Mouse (Mus musculus): Measurements from ENCODE around the gene Glod5. TPM values are rescaled to one million over a fixed set of nuclear protein-coding genes. Genes with fewer than 3 reads are reported as not detected.

The Glod5 gene
- total RNA-seq, 2 experiments from 2014 or later: not detected

GRCm38 (mm10) chrX:7968226-7968625, 50.1 kb downstream of the Glod5 start:
- no peak for DNase-seq

GRCm38 (mm10) chrX:7967596-7968201, 50.6 kb downstream of the Glod5 start:
- DNase-seq: no peak

- no peak for DNase-seq
These were observed 52.1 kb downstream of the Glod5 start for GRCm38 (mm10) chrX:7966161-7966560.

GRCm38 (mm10) chrX:7963829-7964626, 54.3 kb downstream of the Glod5 start:
- no peak for DNase-seq

- no peak for DNase-seq
These were observed 59.4 kb downstream of the Glod5 start for GRCm38 (mm10) chrX:7958868-7959267.

Other genes starting within 250 kb of the Glod5 start
- gene Gripap1, start 228.7 kb downstream of the Glod5 start, total RNA-seq (2021): 10 to 100 TPM; 23.7 to 28.4 TPM
- under 1 TPM; 0.48 to 0.59 TPM for gene Kcnd1, start 196.2 kb downstream of the Glod5 start, total RNA-seq (2021)
- 10 to 100 TPM; 34.8 to 39.3 TPM for gene Otud5, start 177.1 kb downstream of the Glod5 start, total RNA-seq (2021)
- 1 to 10 TPM; 3.3 to 5.0 TPM for gene Pim2, start 140.2 kb downstream of the Glod5 start, total RNA-seq (2021)
- gene Slc35a2, start 134.5 kb downstream of the Glod5 start, total RNA-seq (2021): 10 to 100 TPM; 15.5 to 17.7 TPM
- 10 to 100 TPM; 35.0 to 37.7 TPM for gene Pqbp1, start 119.2 kb downstream of the Glod5 start, total RNA-seq (2021)
- 10 to 100 TPM; 57.3 to 61.3 TPM for gene Timm17b, start 119.1 kb downstream of the Glod5 start, total RNA-seq (2021)
- gene Gm10491, start 110.7 kb downstream of the Glod5 start, total RNA-seq (2021): not detected
- not detected for gene Gm10490, start 109.0 kb downstream of the Glod5 start, total RNA-seq (2021)
- not detected for gene Pcsk1n, start 98.7 kb downstream of the Glod5 start, total RNA-seq (2021)
- not detected for gene Eras, start 89.9 kb downstream of the Glod5 start, total RNA-seq (2021)
- gene Hdac6, start 70.6 kb downstream of the Glod5 start, total RNA-seq (2021): 10 to 100 TPM; 30.3 to 32.8 TPM
- under 1 TPM in 1 of 2 experiments, not detected in 1; 0.14 TPM for gene Gata1, start 40.4 kb downstream of the Glod5 start, total RNA-seq (2021)
- 10 to 100 TPM; 16.3 to 16.4 TPM for gene Suv39h1, start 56.3 kb upstream of the Glod5 start, total RNA-seq (2021)
- gene Was, start 72.0 kb upstream of the Glod5 start, total RNA-seq (2021): 1 to 10 TPM; 1.5 to 2.1 TPM
- 10 to 100 TPM; 74.1 to 79.1 TPM for gene Wdr13, start 114.4 kb upstream of the Glod5 start, total RNA-seq (2021)
- gene Rbm3, start 127.4 kb upstream of the Glod5 start, total RNA-seq (2021): 100 to 1,000 TPM; 471 to 553 TPM
- 1 to 10 TPM; 5.9 to 7.1 TPM for gene Tbc1d25, start 157.7 kb upstream of the Glod5 start, total RNA-seq (2021)
- gene Ebp, start 175.0 kb upstream of the Glod5 start, total RNA-seq (2021): 10 to 100 TPM; 21.0 to 23.8 TPM
- gene Porcn, start 188.0 kb upstream of the Glod5 start, total RNA-seq (2021): 1 to 10 TPM; 2.0 to 2.7 TPM
- gene Ftsj1, start 233.9 kb upstream of the Glod5 start, total RNA-seq (2021): 10 to 100 TPM; 14.6 to 15.6 TPM

Measured in heart, postnatal 4 days (tissue).